Mouse (Mus musculus) embryonic fibroblast, embryonic 13.5 days (primary cell): ENCODE measurements at regions not wholly inside any gene's neighbourhood (a gene's known extent, or its start where the extent isn't known, plus 50 kb on each side); places are given as distances from the start of the nearest gene placed in this dataset.

Experiments used
- CTCF ChIP-seq: IDR thresholded peaks from 2 replicates; pipeline ENCODE4 v1.5.1; 2011; ENCODE audit warnings: mild to moderate bottlenecking, control low read depth, low read length, moderate library complexity, borderline replicate concordance; ENCODE audit not compliant: insufficient read depth
- POLR2A ChIP-seq: IDR thresholded peaks from 2 replicates; pipeline ENCODE4 v1.6.1; 2011; ENCODE audit warnings: low read depth, mild to moderate bottlenecking, control low read depth, low read length, moderate library complexity

GRCm38 (mm10) chr3:70401187-70401586 lies 393.8 kb downstream of the Otol1 start:
- no peak for TF ChIP-seq CTCF
- TF ChIP-seq POLR2A, result no peak
